Mouse (Mus musculus) limb, embryonic 14.5 days (tissue): ENCODE measurements around the gene Fzr1. TPM values are rescaled to one million over a fixed set of nuclear protein-coding genes. Genes with fewer than 3 reads are reported as not detected.
A peak's percentile ranks its signal among the peaks of the same experiment; 100 is the strongest.

Experiments
- ATAC-seq: fragments of 200-750 bp; cut with Nextera tagmentation; 2 replicates; pipeline ENCODE4 v1.8.0; 2017; ENCODE audit warnings: low read depth, moderate number of reproducible peaks, moderate TSS enrichment; ENCODE audit not compliant: low FRiP score
- DNase-seq: peaks from one replicate; pipeline ENCODE4 v3.0.0-alpha.2; 2015; ENCODE audit warnings: low spot score
- H3K27ac ChIP-seq: fragments of 300-500 bp; sonication (generic); replicated peaks from 2 replicates; pipeline ENCODE4 v1.5.1; 2014; ENCODE audit warnings: low read depth, mild to moderate bottlenecking, low read length, moderate library complexity, mixed read lengths
- H3K27me3 ChIP-seq: fragments of 300-500 bp; sonication (generic); 2 replicates; pipeline ENCODE4 v1.6.1; 2014; ENCODE audit warnings: low read length, mixed read lengths; ENCODE audit not compliant: control insufficient read depth, insufficient read depth
- H3K36me3 ChIP-seq: fragments of 300-500 bp; sonication (generic); 2 replicates; pipeline ENCODE4 v1.6.1; 2014; ENCODE audit warnings: mild to moderate bottlenecking, low read length, moderate library complexity, mixed read lengths; ENCODE audit not compliant: control insufficient read depth, insufficient read depth
- H3K4me1 ChIP-seq: fragments of 300-500 bp; sonication (generic); 2 replicates; pipeline ENCODE4 v1.6.1; 2014; ENCODE audit warnings: antibody characterized with exemption, low read length, mixed read lengths; ENCODE audit not compliant: control insufficient read depth, insufficient read depth
- H3K4me2 ChIP-seq: fragments of 300-500 bp; sonication (generic); replicated peaks from 2 replicates; pipeline ENCODE4 v1.6.1; 2014; ENCODE audit warnings: low read depth, mild to moderate bottlenecking, low read length, moderate library complexity; ENCODE audit not compliant: severe bottlenecking
- H3K4me3 ChIP-seq: fragments of 300-500 bp; sonication (generic); replicated peaks from 2 replicates; pipeline ENCODE4 v1.5.1; 2014; ENCODE audit warnings: low read length
- H3K9ac ChIP-seq: fragments of 300-500 bp; sonication (generic); 2 replicates; pipeline ENCODE4 v1.6.1; 2014; ENCODE audit warnings: mild to moderate bottlenecking, low read depth, low read length, moderate library complexity; ENCODE audit not compliant: severe bottlenecking
- H3K9me3 ChIP-seq: fragments of 300-500 bp; sonication (generic); 2 replicates; pipeline ENCODE4 v1.6.1; 2016; ENCODE audit warnings: low read length; ENCODE audit not compliant: control insufficient read depth
- POLR2A ChIP-seq: fragments of 200-500 bp; IDR thresholded peaks from 2 replicates; pipeline ENCODE4 v1.8.0; 2012; ENCODE audit warnings: inconsistent platforms, mild to moderate bottlenecking, moderate library complexity, borderline replicate concordance; ENCODE audit not compliant: insufficient read depth, insufficient read length; ENCODE audit errors: extremely low read depth
- WGBS: fragments of 180-500 bp; shearing (Covaris S2); extraction: QIAGEN DNeasy Blood & Tissue Kit; methylation state at CpG from one replicate; pipeline ENCODE4 v1.1.7; 2014; 5-methylcytosine and 5-hydroxymethylcytosine counted together
- microRNA-seq: library from miRNA; unstranded; fragments of <30 nt; microRNA quantifications from one replicate; pipeline ENCODE4, GENCODE M21; 2016
- polyA plus RNA-seq, 2 experiments: library from polyadenylated mRNA; depleted of rRNA in 1 of 2; stranded (reverse) in 1 of 2; unstranded in 1 of 2; fragments of >200 nt; fragmentation: Nextera tagmentation in 1 of 2; extraction: Ambion mirVana in 1 of 2; gene quantifications; 2 replicates each; pipeline versions ENCODE4 v1.2.1 to v1.2.3; 2012 to 2014

Fzr1 gene
- polyA plus RNA-seq, 2 experiments, result 92.8 to 109 TPM

DNA sequence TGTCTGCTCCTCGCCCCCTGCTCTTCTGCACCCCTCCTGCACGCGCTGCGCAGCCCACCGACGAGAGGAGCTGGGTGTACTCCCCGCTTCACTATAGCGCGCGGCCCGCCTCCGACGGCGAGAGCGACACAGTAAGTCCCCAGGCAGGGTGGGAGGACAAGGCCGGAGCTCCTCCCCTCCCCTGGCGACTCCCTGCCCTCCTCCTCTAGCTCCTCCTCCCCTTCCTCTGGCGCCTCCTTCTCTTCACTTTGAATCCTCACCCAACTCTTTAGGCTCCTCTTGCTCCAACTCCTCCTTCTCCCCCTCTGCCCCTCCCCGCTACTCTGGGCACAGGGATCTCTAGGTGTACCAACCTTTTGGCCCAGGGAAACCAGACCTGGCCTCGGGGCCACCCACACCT lies 61.0 kb downstream of the Fzr1 start:
- DNase-seq, result peak; percentile 67
- Histone ChIP-seq H3K27me3 (no peaks in the 10 kb centered on the region), H3K9ac (peak overlapping the region; percentile 5; the same call in 1 of the 2 replicates), H3K4me1 (peaks cover 23% of the 10 kb centered on the region), H3K9me3 (no peaks in the 10 kb centered on the region), H3K4me3 (peak overlapping the region; percentile 3), H3K4me2 (peak overlapping the region; percentile 29), H3K27ac (no peak overlapping the region), H3K36me3 (peaks cover 61% of the 10 kb centered on the region)
- WGBS, result 12% methylated on average over 17 of the region's 20 CpGs
- ATAC-seq, result no peak
- no peak for TF ChIP-seq POLR2A

GRCm38 (mm10) chr10:81316338-81317060 lies 61.8 kb downstream of the Fzr1 start:
- H3K27ac ChIP-seq, result 0 out of 2 replicates have a peak overlapping the region, but pooled peaks have one; percentile 26
- H3K4me2 ChIP-seq, result peak overlapping the region; percentile 29
- TF ChIP-seq POLR2A, result no peak
- no peak for ATAC-seq
- H3K9ac ChIP-seq, result peak overlapping the region; percentile 5; the same call in 1 of the 2 replicates
- no peaks in the 10 kb centered on the region for H3K9me3 ChIP-seq
- peak overlapping the region; percentile 3 for H3K4me3 ChIP-seq
- DNase-seq, result peak; percentile 42
- H3K27me3 ChIP-seq, result no peaks in the 10 kb centered on the region
- peaks cover 18% of the 10 kb centered on the region for H3K4me1 ChIP-seq
- 52% methylated on average over 14 of the region's 16 CpGs for WGBS
- H3K36me3 ChIP-seq, result peaks cover 69% of the 10 kb centered on the region

Small RNA genes within 50 kb of the gene (microRNA-seq; reads per million reads assigned to microRNA genes)
- gene Mir1191b, result 1.8 reads per million
- gene Mir6913, result not detected

Other genes starting within 250 kb of the Fzr1 start
Only the 30 nearest of the 34 such genes appear.
- gene Pias4, start 210.6 kb downstream of the Fzr1 start, polyA plus RNA-seq (2012; rRNA removed), result 35.1 and 49.4 TPM in 2 replicates
- gene Pias4, start 210.6 kb downstream of the Fzr1 start, polyA plus RNA-seq (2014; fragmentation: Nextera tagmentation; extraction: Ambion mirVana), result 40.4 and 44.2 TPM in 2 replicates
- 1,329 and 1,559 TPM in 2 replicates for gene Eef2, start 201.9 kb downstream of the Fzr1 start, polyA plus RNA-seq (2012; rRNA removed)
- 544 and 581 TPM in 2 replicates for gene Eef2, start 201.9 kb downstream of the Fzr1 start, polyA plus RNA-seq (2014; fragmentation: Nextera tagmentation; extraction: Ambion mirVana)
- gene Dapk3, start 195.5 kb downstream of the Fzr1 start, polyA plus RNA-seq (2012; rRNA removed), result 73.0 and 81.8 TPM in 2 replicates
- 57.7 and 60.9 TPM in 2 replicates for gene Dapk3, start 195.5 kb downstream of the Fzr1 start, polyA plus RNA-seq (2014; fragmentation: Nextera tagmentation; extraction: Ambion mirVana)
- gene 4930442H23Rik, start 194.7 kb downstream of the Fzr1 start, polyA plus RNA-seq (2012; rRNA removed), result not detected in 2 replicates
- not detected in 2 replicates for gene 4930442H23Rik, start 194.7 kb downstream of the Fzr1 start, polyA plus RNA-seq (2014; fragmentation: Nextera tagmentation; extraction: Ambion mirVana)
- gene Nmrk2, start 176.5 kb downstream of the Fzr1 start, polyA plus RNA-seq (2012; rRNA removed), result 0.31 and 0.43 TPM in 2 replicates
- gene Nmrk2, start 176.5 kb downstream of the Fzr1 start, polyA plus RNA-seq (2014; fragmentation: Nextera tagmentation; extraction: Ambion mirVana), result 0.64 and 0.87 TPM in 2 replicates
- 0.67 and 0.74 TPM in 2 replicates for gene Atcay, start 147.7 kb downstream of the Fzr1 start, polyA plus RNA-seq (2012; rRNA removed)
- gene Atcay, start 147.7 kb downstream of the Fzr1 start, polyA plus RNA-seq (2014; fragmentation: Nextera tagmentation; extraction: Ambion mirVana), result 0.25 TPM in 1 of 2 replicates, not detected in the other
- 39.7 and 44.7 TPM in 2 replicates for gene Zfr2, start 145.4 kb downstream of the Fzr1 start, polyA plus RNA-seq (2012; rRNA removed)
- 9.7 and 10.5 TPM in 2 replicates for gene Zfr2, start 145.4 kb downstream of the Fzr1 start, polyA plus RNA-seq (2014; fragmentation: Nextera tagmentation; extraction: Ambion mirVana)
- gene Matk, start 125.6 kb downstream of the Fzr1 start, polyA plus RNA-seq (2012; rRNA removed), result 9.9 and 10.6 TPM in 2 replicates
- gene Matk, start 125.6 kb downstream of the Fzr1 start, polyA plus RNA-seq (2014; fragmentation: Nextera tagmentation; extraction: Ambion mirVana), result 5.9 and 6.8 TPM in 2 replicates
- 93.0 and 124 TPM in 2 replicates for gene Mrpl54, start 111.6 kb downstream of the Fzr1 start, polyA plus RNA-seq (2012; rRNA removed)
- gene Mrpl54, start 111.6 kb downstream of the Fzr1 start, polyA plus RNA-seq (2014; fragmentation: Nextera tagmentation; extraction: Ambion mirVana), result 200 and 202 TPM in 2 replicates
- 77.9 and 102 TPM in 2 replicates for gene Apba3, start 111.6 kb downstream of the Fzr1 start, polyA plus RNA-seq (2012; rRNA removed)
- gene Apba3, start 111.6 kb downstream of the Fzr1 start, polyA plus RNA-seq (2014; fragmentation: Nextera tagmentation; extraction: Ambion mirVana), result 58.2 and 59.2 TPM in 2 replicates
- 2.8 and 3.5 TPM in 2 replicates for gene Tjp3, start 86.9 kb downstream of the Fzr1 start, polyA plus RNA-seq (2012; rRNA removed)
- gene Tjp3, start 86.9 kb downstream of the Fzr1 start, polyA plus RNA-seq (2014; fragmentation: Nextera tagmentation; extraction: Ambion mirVana), result 5.2 and 6.4 TPM in 2 replicates
- 70.4 and 93.4 TPM in 2 replicates for gene Pip5k1c, start 85.6 kb downstream of the Fzr1 start, polyA plus RNA-seq (2012; rRNA removed)
- gene Pip5k1c, start 85.6 kb downstream of the Fzr1 start, polyA plus RNA-seq (2014; fragmentation: Nextera tagmentation; extraction: Ambion mirVana), result 53.0 and 60.4 TPM in 2 replicates
- 46.5 and 50.0 TPM in 2 replicates for gene Cactin, start 57.4 kb downstream of the Fzr1 start, polyA plus RNA-seq (2012; rRNA removed)
- gene Cactin, start 57.4 kb downstream of the Fzr1 start, polyA plus RNA-seq (2014; fragmentation: Nextera tagmentation; extraction: Ambion mirVana), result 25.3 and 33.9 TPM in 2 replicates
- gene Tbxa2r, start 49.8 kb downstream of the Fzr1 start, polyA plus RNA-seq (2012; rRNA removed), result 9.2 and 13.7 TPM in 2 replicates
- 8.5 and 10.8 TPM in 2 replicates for gene Tbxa2r, start 49.8 kb downstream of the Fzr1 start, polyA plus RNA-seq (2014; fragmentation: Nextera tagmentation; extraction: Ambion mirVana)
- gene Gipc3, start 35.2 kb downstream of the Fzr1 start, polyA plus RNA-seq (2012; rRNA removed), result 0.09 and 0.12 TPM in 2 replicates
- 0.06 TPM in 2 replicates for gene Gipc3, start 35.2 kb downstream of the Fzr1 start, polyA plus RNA-seq (2014; fragmentation: Nextera tagmentation; extraction: Ambion mirVana)
- 135 and 137 TPM in 2 replicates for gene Hmg20b, start 28.0 kb downstream of the Fzr1 start, polyA plus RNA-seq (2012; rRNA removed)
- 92.9 and 104 TPM in 2 replicates for gene Hmg20b, start 28.0 kb downstream of the Fzr1 start, polyA plus RNA-seq (2014; fragmentation: Nextera tagmentation; extraction: Ambion mirVana)
- gene Mfsd12, start 21.0 kb downstream of the Fzr1 start, polyA plus RNA-seq (2012; rRNA removed), result 12.0 and 18.5 TPM in 2 replicates
- gene Mfsd12, start 21.0 kb downstream of the Fzr1 start, polyA plus RNA-seq (2014; fragmentation: Nextera tagmentation; extraction: Ambion mirVana), result 6.8 and 8.0 TPM in 2 replicates
- 0.43 and 0.95 TPM in 2 replicates for gene 4930404N11Rik, start 12.7 kb downstream of the Fzr1 start, polyA plus RNA-seq (2012; rRNA removed)
- gene 4930404N11Rik, start 12.7 kb downstream of the Fzr1 start, polyA plus RNA-seq (2014; fragmentation: Nextera tagmentation; extraction: Ambion mirVana), result 0.37 and 0.41 TPM in 2 replicates
- 54.3 and 66.7 TPM in 2 replicates for gene Dohh, start 5.9 kb upstream of the Fzr1 start, polyA plus RNA-seq (2012; rRNA removed)
- gene Dohh, start 5.9 kb upstream of the Fzr1 start, polyA plus RNA-seq (2014; fragmentation: Nextera tagmentation; extraction: Ambion mirVana), result 60.0 and 63.7 TPM in 2 replicates
- 4.3 and 5.0 TPM in 2 replicates for gene Gm48551, start 6.0 kb upstream of the Fzr1 start, polyA plus RNA-seq (2012; rRNA removed)
- gene Gm48551, start 6.0 kb upstream of the Fzr1 start, polyA plus RNA-seq (2014; fragmentation: Nextera tagmentation; extraction: Ambion mirVana), result 1.1 and 2.9 TPM in 2 replicates
- gene Gm48552, start 10.5 kb upstream of the Fzr1 start, polyA plus RNA-seq (2012; rRNA removed), result 6.8 and 9.5 TPM in 2 replicates
- gene Gm48552, start 10.5 kb upstream of the Fzr1 start, polyA plus RNA-seq (2014; fragmentation: Nextera tagmentation; extraction: Ambion mirVana), result 0.99 and 1.2 TPM in 2 replicates
- 7.5 and 7.8 TPM in 2 replicates for gene Smim24, start 14.5 kb upstream of the Fzr1 start, polyA plus RNA-seq (2012; rRNA removed)
- 4.3 and 4.6 TPM in 2 replicates for gene Smim24, start 14.5 kb upstream of the Fzr1 start, polyA plus RNA-seq (2014; fragmentation: Nextera tagmentation; extraction: Ambion mirVana)
- 38.1 and 56.4 TPM in 2 replicates for gene Nfic, start 77.1 kb upstream of the Fzr1 start, polyA plus RNA-seq (2012; rRNA removed)
- 97.3 and 98.9 TPM in 2 replicates for gene Nfic, start 77.1 kb upstream of the Fzr1 start, polyA plus RNA-seq (2014; fragmentation: Nextera tagmentation; extraction: Ambion mirVana)
- 5.9 and 7.9 TPM in 2 replicates for gene Celf5, start 104.2 kb upstream of the Fzr1 start, polyA plus RNA-seq (2012; rRNA removed)
- gene Celf5, start 104.2 kb upstream of the Fzr1 start, polyA plus RNA-seq (2014; fragmentation: Nextera tagmentation; extraction: Ambion mirVana), result 0.85 and 1.6 TPM in 2 replicates
- 218 and 324 TPM in 2 replicates for gene Ncln, start 117.9 kb upstream of the Fzr1 start, polyA plus RNA-seq (2012; rRNA removed)
- 76.4 and 89.7 TPM in 2 replicates for gene Ncln, start 117.9 kb upstream of the Fzr1 start, polyA plus RNA-seq (2014; fragmentation: Nextera tagmentation; extraction: Ambion mirVana)
- gene S1pr4, start 121.6 kb upstream of the Fzr1 start, polyA plus RNA-seq (2012; rRNA removed), result 0.50 and 0.79 TPM in 2 replicates
- 0.23 and 0.66 TPM in 2 replicates for gene S1pr4, start 121.6 kb upstream of the Fzr1 start, polyA plus RNA-seq (2014; fragmentation: Nextera tagmentation; extraction: Ambion mirVana)
- gene Gna15, start 145.7 kb upstream of the Fzr1 start, polyA plus RNA-seq (2012; rRNA removed), result 3.7 and 3.8 TPM in 2 replicates
- gene Gna15, start 145.7 kb upstream of the Fzr1 start, polyA plus RNA-seq (2014; fragmentation: Nextera tagmentation; extraction: Ambion mirVana), result 3.4 and 3.8 TPM in 2 replicates
- gene Gna11, start 166.7 kb upstream of the Fzr1 start, polyA plus RNA-seq (2012; rRNA removed), result 97.4 and 116 TPM in 2 replicates
- gene Gna11, start 166.7 kb upstream of the Fzr1 start, polyA plus RNA-seq (2014; fragmentation: Nextera tagmentation; extraction: Ambion mirVana), result 89.1 and 91.7 TPM in 2 replicates
- gene Aes, start 181.0 kb upstream of the Fzr1 start, polyA plus RNA-seq (2012; rRNA removed), result 472 and 473 TPM in 2 replicates
- gene Aes, start 181.0 kb upstream of the Fzr1 start, polyA plus RNA-seq (2014; fragmentation: Nextera tagmentation; extraction: Ambion mirVana), result 380 and 393 TPM in 2 replicates
- gene Tle2, start 196.0 kb upstream of the Fzr1 start, polyA plus RNA-seq (2012; rRNA removed), result 250 and 345 TPM in 2 replicates
- 38.1 and 52.2 TPM in 2 replicates for gene Tle2, start 196.0 kb upstream of the Fzr1 start, polyA plus RNA-seq (2014; fragmentation: Nextera tagmentation; extraction: Ambion mirVana)